Mouse (Mus musculus): ENCODE measurements around the gene Obsl1.

- no peak for TF ChIP-seq POLR2A (IDR thresholded peaks at IDR 0.05; ENCODE audit: borderline replicate concordance, extremely low read depth, insufficient read depth, insufficient read length, poor library complexity, severe bottlenecking)
- no peak for TF ChIP-seq CTCF (IDR thresholded peaks at IDR 0.05; ENCODE audit: borderline replicate concordance, extremely low read depth, insufficient read depth, insufficient read length)
Observed at GRCm38 (mm10) chr1:75518427-75518826, 12.2 kb upstream of the Obsl1 start.
